Mouse (Mus musculus) small intestine, adult 2 months (tissue): ENCODE measurements around the gene H1f0. TPM values are rescaled to one million over a fixed set of nuclear protein-coding genes. Genes with fewer than 3 reads are reported as not detected.

Experiments
- H3K27ac ChIP-seq: fragments of 200-500 bp; 2 replicates; pipeline ENCODE4 v1.5.1; 2012; ENCODE audit warnings: low read depth, low read length, control low read depth, inconsistent platforms; ENCODE audit not compliant: insufficient read depth
- H3K27me3 ChIP-seq: fragments of 200-500 bp; 2 replicates; pipeline ENCODE4 v1.6.1; 2012; ENCODE audit warnings: mild to moderate bottlenecking, moderate library complexity, low read length, inconsistent platforms; ENCODE audit not compliant: control insufficient read depth, insufficient read depth
- H3K36me3 ChIP-seq: fragments of 200-500 bp; 2 replicates; pipeline ENCODE4 v1.6.1; 2012; ENCODE audit warnings: mild to moderate bottlenecking, low read length, control low read depth, inconsistent platforms; ENCODE audit not compliant: control insufficient read depth, insufficient read depth
- H3K4me1 ChIP-seq: fragments of 200-500 bp; 2 replicates; pipeline ENCODE4 v1.6.1; 2012; ENCODE audit warnings: low read length, inconsistent platforms, mixed read lengths; ENCODE audit not compliant: control insufficient read depth, insufficient read depth, insufficient read length
- H3K4me3 ChIP-seq: fragments of 200-500 bp; 2 replicates; pipeline ENCODE4 v1.5.1; 2012; ENCODE audit warnings: low read depth, mild to moderate bottlenecking, control low read depth, inconsistent platforms, low read length, moderate library complexity
- CTCF ChIP-seq: fragments of 200-500 bp; IDR thresholded peaks from 2 replicates; pipeline ENCODE4 v1.5.1; 2012; ENCODE audit warnings: low read depth, mild to moderate bottlenecking, control low read depth, inconsistent platforms, low read length, moderate library complexity, mixed read lengths; ENCODE audit not compliant: insufficient replicate concordance, insufficient read length; ENCODE audit errors: extremely low read depth
- POLR2A ChIP-seq: fragments of 200-500 bp; IDR thresholded peaks from 2 replicates; pipeline ENCODE4 v1.6.1; 2012; ENCODE audit warnings: low read depth, mild to moderate bottlenecking, control low read depth, inconsistent platforms, low read length, moderate library complexity
- WGBS: fragments of 180-500 bp; shearing (Covaris S2); methylation state at CpG from one replicate; pipeline ENCODE4 v1.1.7; 2018; 5-methylcytosine and 5-hydroxymethylcytosine counted together
- polyA plus RNA-seq: library from polyadenylated mRNA; depleted of rRNA; stranded (reverse); fragments of >200 nt; gene quantifications from 2 replicates; pipeline ENCODE4 v1.2.3, GENCODE M21; 2012

H1f0 gene
- polyA plus RNA-seq, 1 experiment = 218 TPM

DNA sequence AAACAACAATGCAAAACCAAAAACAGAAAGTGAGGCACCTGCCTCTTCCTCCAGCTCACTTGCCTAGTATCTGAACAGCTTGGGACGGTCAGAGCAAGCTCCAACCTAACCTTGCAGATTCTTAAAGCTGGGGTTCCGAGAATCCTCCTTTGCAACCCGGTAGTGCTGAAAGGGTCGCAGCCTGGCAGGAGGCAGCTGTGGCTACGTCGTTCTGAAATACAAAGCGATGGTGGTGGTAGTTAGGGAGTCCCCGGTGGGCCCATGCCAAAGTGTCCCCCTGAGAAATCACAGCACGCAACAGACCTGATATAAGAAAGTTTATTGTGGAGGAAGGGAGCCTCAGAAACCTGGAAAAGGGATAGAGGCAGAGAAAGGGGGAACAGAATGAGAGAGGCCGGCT is 10.1 kb downstream of the H1f0 start:
- Histone ChIP-seq H3K27me3 (peaks cover 7% of the 10 kb centered on the region; the same call in 1 of the 2 replicates), H3K27ac (no peak overlapping the region), H3K4me1 (peaks cover 30% of the 10 kb centered on the region), H3K4me3 (no peak overlapping the region), H3K36me3 (peaks cover 4% of the 10 kb centered on the region)
- 61% methylated on average over 10 of the region's 10 CpGs for WGBS
- TF ChIP-seq CTCF (no peak), POLR2A (no peak)

DNA sequence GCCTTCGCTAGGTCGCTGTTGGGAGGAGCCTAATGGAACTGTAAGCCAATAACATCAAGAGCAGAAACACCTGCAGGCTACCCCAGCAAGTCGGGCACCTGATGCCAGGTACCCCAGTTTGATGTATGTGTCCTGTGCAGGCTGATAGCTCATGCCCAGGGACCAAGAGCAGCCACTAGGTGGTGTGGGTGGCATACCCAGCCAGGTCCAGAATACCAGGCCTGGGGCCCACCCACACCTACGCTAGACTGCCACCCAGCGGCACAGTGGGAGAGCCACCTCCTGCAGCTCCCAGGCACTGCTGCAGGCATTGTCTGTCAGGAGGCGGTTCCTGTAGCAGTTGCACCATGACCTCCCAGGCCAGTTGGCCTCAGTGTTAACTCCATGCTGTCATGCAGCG is 10.6 kb downstream of the H1f0 start:
- no peak overlapping the region for H3K27ac ChIP-seq
- no peak overlapping the region for H3K4me3 ChIP-seq
- WGBS = 13% methylated on average over 7 of the region's 7 CpGs
- peaks cover 7% of the 10 kb centered on the region; the same call in 1 of the 2 replicates for H3K27me3 ChIP-seq
- no peak for TF ChIP-seq POLR2A
- peak; percentile 97 for TF ChIP-seq CTCF
- peaks cover 4% of the 10 kb centered on the region for H3K36me3 ChIP-seq
- peaks cover 33% of the 10 kb centered on the region for H3K4me1 ChIP-seq

DNA sequence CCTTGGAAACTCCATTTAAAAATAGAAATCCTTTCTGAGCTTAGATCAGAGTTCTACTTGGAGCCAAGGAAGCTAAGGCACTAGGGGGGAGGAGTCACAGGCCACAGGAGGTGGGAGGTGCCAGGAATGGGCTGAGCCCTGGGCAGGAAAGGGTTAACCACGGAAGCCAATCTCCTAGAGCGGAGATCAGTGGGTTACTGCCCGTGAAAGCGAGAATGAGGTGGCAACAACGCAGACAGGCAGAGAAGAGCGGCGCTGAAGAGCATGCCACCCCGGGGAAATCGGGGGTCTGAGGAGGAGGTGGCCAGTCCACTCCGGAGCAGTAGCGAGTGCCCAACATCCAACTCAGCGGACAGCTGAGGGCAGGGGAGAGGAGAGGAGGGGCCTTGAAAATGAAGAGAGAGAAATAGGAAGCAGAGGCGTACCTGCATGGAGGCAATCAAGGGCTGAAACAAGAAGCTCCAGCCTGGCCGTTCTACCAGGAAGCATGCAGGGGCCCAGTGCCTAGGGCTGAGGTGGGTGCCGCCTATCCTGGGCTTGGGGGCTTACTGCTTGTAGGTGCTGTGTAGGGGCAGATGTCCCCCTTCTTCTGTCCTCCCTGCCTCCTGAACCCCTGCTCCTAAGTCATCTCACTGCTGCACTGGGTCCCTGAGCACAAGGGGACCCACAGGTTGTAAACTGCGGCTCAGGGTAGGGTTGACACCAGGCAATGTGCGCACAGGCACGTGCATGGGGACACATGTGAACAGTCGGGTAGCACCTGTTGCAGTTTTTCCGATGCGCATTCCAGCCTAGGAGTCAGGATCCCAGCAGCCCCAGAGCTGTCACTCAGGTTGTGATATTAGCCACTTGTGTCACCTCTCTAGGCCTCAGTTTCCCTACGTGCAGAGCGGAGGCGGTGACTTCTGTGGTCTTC is 12.5 kb downstream of the H1f0 start:
- TF ChIP-seq CTCF (no peak), POLR2A (no peak)

DNA sequence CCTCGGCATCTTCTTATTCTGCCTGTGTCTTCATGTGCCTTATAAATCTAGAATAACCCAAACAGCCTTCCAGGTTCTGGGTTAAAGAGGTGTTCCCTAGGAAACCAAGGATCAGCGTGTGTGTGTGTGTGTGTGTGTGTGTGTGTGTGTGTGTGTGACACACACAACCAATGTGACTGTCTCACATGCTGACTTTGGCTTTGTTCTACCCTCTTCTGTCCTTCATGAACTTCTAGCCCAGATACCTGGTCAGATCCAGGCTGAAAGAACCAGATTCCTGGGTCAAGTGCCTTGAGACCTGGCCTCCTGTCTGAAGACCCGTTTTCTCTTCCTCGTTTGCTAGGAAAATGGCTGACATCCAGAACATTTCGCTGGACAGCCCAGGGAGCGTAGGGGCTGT is 13.3 kb downstream of the H1f0 start, which contains the start of gene Galr3:
TSS of gene Galr3 (plus strand) at position 301 of the 400 bp plus-strand sequence.
- TF ChIP-seq CTCF (no peak), POLR2A (no peak)
- Histone ChIP-seq H3K4me3 (peak within 1 kb of the TSS; percentile 72), H3K4me1 (peaks cover 41% of the 10 kb centered on the region), H3K36me3 (0 out of 2 replicates have a peak, but pooled peaks cover 2% of the 10 kb centered on the region), H3K27me3 (peaks cover 7% of the 10 kb centered on the region; the same call in 1 of the 2 replicates), H3K27ac (no peak within 1 kb of the TSS)
- 59% methylated on average over 6 of the region's 6 CpGs for WGBS

More for the DNA sequence above, 12.5 kb downstream of the H1f0 start:
- Histone ChIP-seq H3K4me1 (peaks cover 41% of the 10 kb centered on the region), H3K36me3 (peaks cover 2% of the 10 kb centered on the region), H3K27me3 (peaks cover 7% of the 10 kb centered on the region; the same call in 1 of the 2 replicates), H3K27ac (no peak overlapping the region), H3K4me3 (peak overlapping the region; percentile 56)
- 14% methylated on average over 24 of the region's 24 CpGs for WGBS

DNA sequence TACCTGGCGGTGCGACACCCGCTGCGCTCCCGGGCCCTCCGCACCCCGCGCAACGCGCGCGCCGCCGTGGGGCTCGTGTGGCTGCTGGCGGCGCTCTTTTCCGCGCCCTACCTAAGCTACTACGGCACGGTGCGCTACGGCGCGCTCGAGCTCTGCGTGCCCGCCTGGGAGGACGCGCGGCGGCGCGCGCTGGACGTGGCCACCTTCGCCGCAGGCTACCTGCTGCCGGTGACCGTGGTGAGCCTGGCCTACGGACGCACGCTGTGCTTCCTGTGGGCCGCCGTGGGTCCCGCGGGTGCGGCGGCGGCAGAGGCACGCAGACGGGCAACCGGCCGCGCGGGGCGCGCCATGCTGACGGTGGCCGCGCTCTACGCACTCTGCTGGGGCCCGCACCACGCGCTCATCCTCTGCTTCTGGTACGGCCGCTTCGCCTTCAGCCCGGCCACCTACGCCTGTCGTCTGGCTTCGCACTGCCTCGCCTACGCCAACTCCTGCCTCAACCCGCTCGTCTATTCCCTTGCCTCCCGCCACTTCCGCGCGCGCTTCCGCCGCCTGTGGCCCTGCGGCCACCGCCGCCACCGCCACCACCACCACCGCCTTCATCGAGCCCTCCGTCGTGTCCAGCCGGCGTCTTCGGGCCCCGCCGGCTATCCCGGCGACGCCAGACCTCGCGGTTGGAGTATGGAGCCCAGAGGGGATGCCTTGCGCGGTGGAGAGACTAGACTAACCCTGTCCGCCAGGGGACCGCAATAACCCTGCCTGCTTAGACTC is 14.7 kb downstream of the H1f0 start:
- peaks cover 41% of the 10 kb centered on the region for H3K4me1 ChIP-seq
- WGBS = 1% methylated on average over 103 of the region's 105 CpGs
- H3K4me3 ChIP-seq = peak overlapping the region; percentile 72
- no peak overlapping the region for H3K27ac ChIP-seq
- peaks cover 7% of the 10 kb centered on the region; the same call in 1 of the 2 replicates for H3K27me3 ChIP-seq
- no peaks in the 10 kb centered on the region for H3K36me3 ChIP-seq
- TF ChIP-seq CTCF = 0 out of 2 replicates have a peak, but pooled peaks have one; percentile 4
- TF ChIP-seq POLR2A = no peak

DNA sequence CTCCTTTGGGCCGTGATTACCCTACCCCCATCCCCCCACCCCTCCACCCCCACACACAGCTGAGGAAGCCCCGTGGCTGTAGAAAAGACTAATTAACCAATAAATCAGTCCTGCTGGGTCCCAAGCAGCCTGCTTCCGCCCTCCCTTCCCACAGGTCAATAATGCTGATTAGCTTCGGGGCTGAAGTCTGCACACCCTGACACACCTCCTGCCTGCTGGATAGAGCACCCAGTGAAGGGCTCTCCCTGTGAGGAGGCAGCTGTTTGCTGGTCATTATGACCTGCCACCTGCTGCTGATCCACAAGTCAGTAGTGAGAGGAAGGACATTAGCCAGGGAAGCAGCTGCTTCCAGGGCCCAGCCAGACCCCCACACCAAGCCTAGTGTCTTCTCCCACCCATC is 16.6 kb downstream of the H1f0 start:
- H3K4me3 ChIP-seq = peak overlapping the region; percentile 11; the same call in 1 of the 2 replicates
- peaks cover 7% of the 10 kb centered on the region; the same call in 1 of the 2 replicates for H3K27me3 ChIP-seq
- 17% methylated on average over 4 of the region's 4 CpGs for WGBS
- TF ChIP-seq CTCF (no peak), POLR2A (no peak)
- H3K27ac ChIP-seq = peak overlapping the region; percentile 81
- no peaks in the 10 kb centered on the region for H3K36me3 ChIP-seq
- H3K4me1 ChIP-seq = peaks cover 34% of the 10 kb centered on the region

DNA sequence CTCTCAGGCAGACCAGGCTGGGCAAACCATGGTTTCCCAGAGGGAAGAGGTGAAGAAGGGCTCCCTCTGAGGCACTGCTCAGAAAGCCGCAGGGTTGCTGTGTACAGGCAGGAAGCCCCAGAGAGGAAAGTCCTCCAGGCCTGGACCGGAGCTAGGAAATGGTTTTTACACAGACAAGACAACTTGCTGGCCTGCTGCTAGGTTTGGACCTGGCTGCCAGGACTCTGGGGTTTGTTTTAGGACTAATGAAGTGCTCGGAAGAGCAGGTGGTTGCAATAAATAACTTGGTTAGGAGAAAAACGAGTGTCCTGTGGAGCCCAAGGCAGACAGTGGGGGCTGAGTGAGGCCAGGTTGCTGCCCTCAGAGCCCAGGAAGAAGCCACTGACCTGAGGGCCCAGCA is 19.9 kb downstream of the H1f0 start:
- H3K27me3 ChIP-seq = peaks cover under 1% of the 10 kb centered on the region; the same call in 1 of the 2 replicates

More for the DNA sequence above, 19.9 kb downstream of the H1f0 start:
- Histone ChIP-seq H3K4me1 (peaks cover 20% of the 10 kb centered on the region), H3K27ac (no peak overlapping the region), H3K4me3 (no peak overlapping the region), H3K36me3 (peaks cover 2% of the 10 kb centered on the region)
- TF ChIP-seq POLR2A = no peak
- no peak for TF ChIP-seq CTCF
- WGBS = 69% methylated on average over 4 of the region's 4 CpGs
